Mouse (Mus musculus): ENCODE results near the gene Fcrlb. TPM values are rescaled to one million over a fixed set of nuclear protein-coding genes. Genes with fewer than 3 reads are reported as not detected.

The Fcrlb gene
- polyA plus RNA-seq, 1 experiment from 2014 or later = not detected

- peak overlapping the region; percentile 86 for H3K4me3 ChIP-seq (ENCODE audit: low read depth, low read length)
- H3K4me2 ChIP-seq (ENCODE audit: low read length) = peak overlapping the region; percentile 72
- H3K9me3 ChIP-seq (replicated peaks; ENCODE audit: control insufficient read depth, low read length) = no peaks in the 10 kb centered on the region
- peak overlapping the region; percentile 87 for H3K9ac ChIP-seq (ENCODE audit: low read length)
- H3K36me3 ChIP-seq (ENCODE audit: control insufficient read depth, insufficient read depth, low read length) = peaks cover 12% of the 10 kb centered on the region; the same call in 1 of the 2 replicates
- DNase-seq (ENCODE audit: low spot score) (peak; percentile 95), ATAC-seq (peak; percentile 91)
- under 1% methylated on average over 33 of the region's 33 CpGs for WGBS
- H3K4me1 ChIP-seq (ENCODE audit: control insufficient read depth, insufficient read depth, low read length) = peaks cover 3% of the 10 kb centered on the region
- H3K27ac ChIP-seq (ENCODE audit: low read depth, low read length) = 0 out of 2 replicates have a peak overlapping the region, but pooled peaks have one; percentile 33
- H3K27me3 ChIP-seq (replicated peaks; ENCODE audit: control insufficient read depth, insufficient read depth, low read length) = no peaks in the 10 kb centered on the region
Measured at GRCm38 (mm10) chr1:170868107-170868904, 44.4 kb downstream of the Fcrlb start.

- peak within 1 kb of the TSS; percentile 33; the same call in 1 of the 2 replicates for H3K27ac ChIP-seq (ENCODE audit: low read depth, low read length)
- under 1% methylated on average over 25 of the region's 25 CpGs for WGBS
- peak within 1 kb of the TSS; percentile 87 for H3K9ac ChIP-seq (ENCODE audit: low read length)
- H3K4me3 ChIP-seq (ENCODE audit: low read depth, low read length) = peak within 1 kb of the TSS; percentile 86
- no peaks in the 10 kb centered on the region for H3K9me3 ChIP-seq (replicated peaks; ENCODE audit: control insufficient read depth, low read length)
- H3K27me3 ChIP-seq (replicated peaks; ENCODE audit: control insufficient read depth, insufficient read depth, low read length) = no peaks in the 10 kb centered on the region
- peak; percentile 93 for DNase-seq (ENCODE audit: low spot score)
- peak; percentile 81 for ATAC-seq
- H3K4me2 ChIP-seq (ENCODE audit: low read length) = peak within 1 kb of the TSS; percentile 72
- peaks cover 3% of the 10 kb centered on the region for H3K4me1 ChIP-seq (ENCODE audit: control insufficient read depth, insufficient read depth, low read length)
- H3K36me3 ChIP-seq (ENCODE audit: control insufficient read depth, insufficient read depth, low read length) = peaks cover 12% of the 10 kb centered on the region; the same call in 1 of the 2 replicates
Measured at GRCm38 (mm10) chr1:170867691-170868105, 45.0 kb downstream of the Fcrlb start, which contains the start of gene Atf6. Atf6 (minus strand) TSS chr1:170867771.

GRCm38 (mm10) chr1:170866992-170867690 lies 45.6 kb downstream of the Fcrlb start:
- Histone ChIP-seq H3K4me3 (ENCODE audit: low read depth, low read length) (peak overlapping the region; percentile 86), H3K4me2 (ENCODE audit: low read length) (peak overlapping the region; percentile 72), H3K36me3 (ENCODE audit: control insufficient read depth, insufficient read depth, low read length) (peaks cover 7% of the 10 kb centered on the region; the same call in 1 of the 2 replicates), H3K9me3 (replicated peaks; ENCODE audit: control insufficient read depth, low read length) (no peaks in the 10 kb centered on the region), H3K27ac (ENCODE audit: low read depth, low read length) (no peak overlapping the region; the same call in 1 of the 2 replicates), H3K9ac (ENCODE audit: low read length) (peak overlapping the region; percentile 87), H3K27me3 (replicated peaks; ENCODE audit: control insufficient read depth, insufficient read depth, low read length) (no peaks in the 10 kb centered on the region), H3K4me1 (ENCODE audit: control insufficient read depth, insufficient read depth, low read length) (peaks cover 3% of the 10 kb centered on the region)
- 3% methylated on average over 30 of the region's 30 CpGs for WGBS
- ATAC-seq (peak; percentile 11), DNase-seq (ENCODE audit: low spot score) (peak; percentile 37)

GRCm38 (mm10) chr1:170865406-170865805 lies 47.3 kb downstream of the Fcrlb start:
- no peak overlapping the region for H3K4me3 ChIP-seq (ENCODE audit: low read depth, low read length)
- no peak overlapping the region for H3K27ac ChIP-seq (ENCODE audit: low read depth, low read length)
- no peaks in the 10 kb centered on the region for H3K27me3 ChIP-seq (replicated peaks; ENCODE audit: control insufficient read depth, insufficient read depth, low read length)
- ATAC-seq (no peak), DNase-seq (ENCODE audit: low spot score) (no peak)
- no peaks in the 10 kb centered on the region for H3K9me3 ChIP-seq (replicated peaks; ENCODE audit: control insufficient read depth, low read length)
- 93% methylated on average over 5 of the region's 5 CpGs for WGBS
- no peaks in the 10 kb centered on the region for H3K36me3 ChIP-seq (ENCODE audit: control insufficient read depth, insufficient read depth, low read length)
- no peak overlapping the region for H3K4me2 ChIP-seq (ENCODE audit: low read length)
- H3K9ac ChIP-seq (ENCODE audit: low read length) = no peak overlapping the region
- peaks cover 3% of the 10 kb centered on the region for H3K4me1 ChIP-seq (ENCODE audit: control insufficient read depth, insufficient read depth, low read length)

GRCm38 (mm10) chr1:170864754-170865153 lies 48.0 kb downstream of the Fcrlb start:
- WGBS = 83% methylated on average over 3 of the region's 3 CpGs
- DNase-seq (ENCODE audit: low spot score) (no peak), ATAC-seq (no peak)
- H3K36me3 ChIP-seq (ENCODE audit: control insufficient read depth, insufficient read depth, low read length) = no peaks in the 10 kb centered on the region
- no peaks in the 10 kb centered on the region for H3K9me3 ChIP-seq (replicated peaks; ENCODE audit: control insufficient read depth, low read length)
- no peaks in the 10 kb centered on the region for H3K27me3 ChIP-seq (replicated peaks; ENCODE audit: control insufficient read depth, insufficient read depth, low read length)
- H3K27ac ChIP-seq (ENCODE audit: low read depth, low read length) = no peak overlapping the region
- H3K4me2 ChIP-seq (ENCODE audit: low read length) = no peak overlapping the region
- H3K9ac ChIP-seq (ENCODE audit: low read length) = no peak overlapping the region
- no peak overlapping the region for H3K4me3 ChIP-seq (ENCODE audit: low read depth, low read length)
- peaks cover 3% of the 10 kb centered on the region for H3K4me1 ChIP-seq (ENCODE audit: control insufficient read depth, insufficient read depth, low read length)

- Histone ChIP-seq H3K27me3 (replicated peaks; ENCODE audit: control insufficient read depth, insufficient read depth, low read length) (no peaks in the 10 kb centered on the region), H3K4me2 (ENCODE audit: low read length) (no peak overlapping the region), H3K9me3 (replicated peaks; ENCODE audit: control insufficient read depth, low read length) (no peaks in the 10 kb centered on the region), H3K27ac (ENCODE audit: low read depth, low read length) (no peak overlapping the region), H3K4me1 (ENCODE audit: control insufficient read depth, insufficient read depth, low read length) (peaks cover 3% of the 10 kb centered on the region), H3K4me3 (ENCODE audit: low read depth, low read length) (no peak overlapping the region), H3K9ac (ENCODE audit: low read length) (no peak overlapping the region), H3K36me3 (ENCODE audit: control insufficient read depth, insufficient read depth, low read length) (no peaks in the 10 kb centered on the region)
- ATAC-seq (no peak), DNase-seq (ENCODE audit: low spot score) (no peak)
Measured at GRCm38 (mm10) chr1:170864234-170864633, 48.5 kb downstream of the Fcrlb start.

- H3K9ac ChIP-seq (ENCODE audit: low read length) = no peak overlapping the region
- H3K4me2 ChIP-seq (ENCODE audit: low read length) = no peak overlapping the region
- H3K9me3 ChIP-seq (replicated peaks; ENCODE audit: control insufficient read depth, low read length) = no peaks in the 10 kb centered on the region
- no peaks in the 10 kb centered on the region for H3K27me3 ChIP-seq (replicated peaks; ENCODE audit: control insufficient read depth, insufficient read depth, low read length)
- H3K27ac ChIP-seq (ENCODE audit: low read depth, low read length) = no peak overlapping the region
- H3K4me1 ChIP-seq (ENCODE audit: control insufficient read depth, insufficient read depth, low read length) = peaks cover 3% of the 10 kb centered on the region
- DNase-seq (ENCODE audit: low spot score) (no peak), ATAC-seq (no peak)
- 76% methylated on average over 4 of the region's 4 CpGs for WGBS
- no peaks in the 10 kb centered on the region for H3K36me3 ChIP-seq (ENCODE audit: control insufficient read depth, insufficient read depth, low read length)
- no peak overlapping the region for H3K4me3 ChIP-seq (ENCODE audit: low read depth, low read length)
Measured at GRCm38 (mm10) chr1:170863033-170863432, 49.7 kb downstream of the Fcrlb start.

GRCm38 (mm10) chr1:170862435-170862717 lies 50.4 kb downstream of the Fcrlb start:
- peaks cover 3% of the 10 kb centered on the region for H3K4me1 ChIP-seq (ENCODE audit: control insufficient read depth, insufficient read depth, low read length)
- DNase-seq (ENCODE audit: low spot score) = no peak
- H3K9me3 ChIP-seq (replicated peaks; ENCODE audit: control insufficient read depth, low read length) = no peaks in the 10 kb centered on the region
- no peak overlapping the region for H3K9ac ChIP-seq (ENCODE audit: low read length)
- WGBS = 73% methylated on average over 3 of the region's 3 CpGs
- no peaks in the 10 kb centered on the region for H3K27me3 ChIP-seq (replicated peaks; ENCODE audit: control insufficient read depth, insufficient read depth, low read length)
- ATAC-seq = no peak
- no peaks in the 10 kb centered on the region for H3K36me3 ChIP-seq (ENCODE audit: control insufficient read depth, insufficient read depth, low read length)
- H3K27ac ChIP-seq (ENCODE audit: low read depth, low read length) = no peak overlapping the region
- no peak overlapping the region for H3K4me2 ChIP-seq (ENCODE audit: low read length)
- no peak overlapping the region for H3K4me3 ChIP-seq (ENCODE audit: low read depth, low read length)

All from forebrain, embryonic 14.5 days (tissue).